In the genomic region with DNA sequence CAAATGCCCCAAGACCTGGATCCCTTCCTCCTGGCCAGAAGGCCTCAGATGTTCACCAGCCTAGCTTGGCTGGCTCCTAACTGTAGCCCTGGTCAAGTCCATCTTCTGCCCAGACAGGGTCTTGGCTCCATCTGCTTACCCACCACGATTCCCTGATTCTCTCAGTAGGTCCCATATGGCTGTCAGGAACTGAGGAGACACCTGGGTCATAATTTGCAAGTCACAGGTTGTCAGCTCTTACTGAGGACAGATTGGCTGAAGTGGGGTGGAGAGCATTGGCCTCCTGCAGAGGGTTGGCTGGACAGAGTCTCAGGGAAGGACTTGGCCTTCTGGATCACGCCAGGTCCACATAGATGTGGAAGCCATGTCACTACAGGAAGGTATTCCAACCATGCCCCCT, we compare ENCODE assay signal across 23 mouse cellular contexts. TPM values are rescaled to one million over a fixed set of nuclear protein-coding genes. Genes with fewer than 3 reads are reported as not detected.
DNase-seq lines count a peak whose midpoint lies in the region; ATAC-seq and TF ChIP-seq lines count a peak whose summit lies in the region.
"Had no signal": no experiment of that assay in that cellular context is flagged by ENCODE, and none has a peak within 500 bp of the region (broad histone marks: within the 10 kb centered on the region; RNA-seq: fewer than 3 reads in every experiment).

No protein-coding gene starts in this region.

- H3K4me1 ChIP-seq in midbrain, postnatal 0 days (ENCODE audit: insufficient read depth, low read length), result no peaks in the 10 kb centered on the region
- 0 out of 2 replicates have a peak, but pooled peaks cover 3% of the 10 kb centered on the region for H3K4me1 ChIP-seq in midbrain, embryonic 10.5 days
- no peaks in the 10 kb centered on the region for H3K4me1 ChIP-seq in liver, embryonic 12.5 days
- H3K4me1 ChIP-seq: embryonic facial prominence, embryonic 15.5 days; forebrain, embryonic 15.5 days; hindbrain, embryonic 12.5 days; intestine, embryonic 15.5 days had no signal

- no peak overlapping the region for H3K27ac ChIP-seq in midbrain, postnatal 0 days (ENCODE audit: low read depth, low read length)
- no peak overlapping the region for H3K27ac ChIP-seq in midbrain, embryonic 10.5 days (replicated peaks)
- no peak overlapping the region for H3K27ac ChIP-seq in liver, embryonic 12.5 days
- H3K27ac ChIP-seq: embryonic facial prominence, embryonic 15.5 days; forebrain, embryonic 15.5 days; heart, embryonic 10.5 days; hindbrain, embryonic 12.5 days; intestine, embryonic 15.5 days had no signal

- 0 out of 2 replicates have a peak, but pooled peaks cover 4% of the 10 kb centered on the region for H3K9me3 ChIP-seq in midbrain, postnatal 0 days (ENCODE audit: low read length)
- no peaks in the 10 kb centered on the region; the same call in 1 of the 2 replicates for H3K9me3 ChIP-seq in midbrain, embryonic 10.5 days (replicated peaks)
- H3K9me3 ChIP-seq in liver, embryonic 12.5 days (replicated peaks), result no peaks in the 10 kb centered on the region
- H3K9me3 ChIP-seq: embryonic facial prominence, embryonic 15.5 days; forebrain, embryonic 15.5 days; heart, embryonic 10.5 days; hindbrain, embryonic 12.5 days; intestine, embryonic 15.5 days had no signal

- no peak overlapping the region for H3K4me3 ChIP-seq in midbrain, postnatal 0 days (ENCODE audit: low read depth, low read length)
- no peak overlapping the region for H3K4me3 ChIP-seq in midbrain, embryonic 10.5 days
- H3K4me3 ChIP-seq in liver, embryonic 12.5 days, result no peak overlapping the region
- H3K4me3 ChIP-seq: embryonic facial prominence, embryonic 15.5 days; forebrain, embryonic 15.5 days; heart, embryonic 10.5 days; hindbrain, embryonic 12.5 days; intestine, embryonic 15.5 days had no signal

- no peak overlapping the region for H3K4me2 ChIP-seq in midbrain, postnatal 0 days (ENCODE audit: low read depth, low read length, poor library complexity, severe bottlenecking)
- no peak overlapping the region for H3K4me2 ChIP-seq in liver, embryonic 12.5 days
- H3K4me2 ChIP-seq: embryonic facial prominence, embryonic 15.5 days; forebrain, embryonic 15.5 days; hindbrain, embryonic 12.5 days; intestine, embryonic 15.5 days had no signal

- 77% methylated on average over 2 of the region's 2 CpGs for WGBS in midbrain, postnatal 0 days
- 89% methylated on average over 2 of the region's 2 CpGs for WGBS in midbrain, embryonic 10.5 days
- WGBS in liver, embryonic 12.5 days (ENCODE audit: insufficient replicate concordance), result 60% methylated on average over 2 of the region's 2 CpGs

- H3K9ac ChIP-seq in midbrain, postnatal 0 days (replicated peaks; ENCODE audit: low read length, poor library complexity, severe bottlenecking), result no peak overlapping the region
- no peak overlapping the region for H3K9ac ChIP-seq in liver, embryonic 12.5 days
- H3K9ac ChIP-seq: embryonic facial prominence, embryonic 15.5 days; forebrain, embryonic 15.5 days; hindbrain, embryonic 12.5 days; intestine, embryonic 15.5 days had no signal

- H3K36me3 ChIP-seq in midbrain, postnatal 0 days (ENCODE audit: insufficient read depth, low read length), result no peaks in the 10 kb centered on the region
- H3K36me3 ChIP-seq in midbrain, embryonic 10.5 days, result no peaks in the 10 kb centered on the region
- no peaks in the 10 kb centered on the region for H3K36me3 ChIP-seq in liver, embryonic 12.5 days
- H3K36me3 ChIP-seq: embryonic facial prominence, embryonic 15.5 days; forebrain, embryonic 15.5 days; heart, embryonic 10.5 days; hindbrain, embryonic 12.5 days; intestine, embryonic 15.5 days had no signal

- no peak for ATAC-seq in midbrain, postnatal 0 days (ENCODE audit: low FRiP score)
- no peak for ATAC-seq in inflammation-experienced regulatory T-cells, adult 6 months
- ATAC-seq in liver, embryonic 12.5 days, result no peak
- ATAC-seq: forebrain, embryonic 15.5 days; hindbrain, embryonic 16.5 days; intestine, embryonic 15.5 days had no signal

- DNase-seq in midbrain, postnatal 0 days (ENCODE audit: low spot score), result peak; percentile 22
- DNase-seq in midbrain, embryonic 10.5 days (ENCODE audit: low spot score), result no peak
- peak; percentile 54 for DNase-seq in cerebellum, adult 8-10 months
- peak; percentile 45 to 70 for DNase-seq in cerebellum, postnatal 14 days
- no peak for DNase-seq in kidney, adult 18-20 months
- no peak for DNase-seq in heart, adult 9 months (ENCODE audit: low spot score in 2 of 2)
- DNase-seq: adrenal gland, postnatal 14 days; embryo, embryonic 11 days; gastrocnemius, postnatal 36 days; heart, adult 11 months; heart, postnatal 10 days; heart, postnatal 4 days; kidney, adult 2 months had no signal

- TF ChIP-seq CTCF in midbrain, postnatal 0 days (IDR thresholded peaks at IDR 0.05), result no peak

- no peaks in the 10 kb centered on the region; the same call in 1 of the 2 replicates for H3K27me3 ChIP-seq in midbrain, postnatal 0 days (ENCODE audit: insufficient read depth, low read length)
- H3K27me3 ChIP-seq in midbrain, embryonic 10.5 days (ENCODE audit: low read depth, poor library complexity, severe bottlenecking), result no peaks in the 10 kb centered on the region
- H3K27me3 ChIP-seq in liver, embryonic 12.5 days (replicated peaks), result no peaks in the 10 kb centered on the region
- H3K27me3 ChIP-seq: embryonic facial prominence, embryonic 15.5 days; forebrain, embryonic 15.5 days; hindbrain, embryonic 12.5 days had no signal

RNA-seq across cellular contexts. Expression of a gene that starts 39.5 kb away (rescaled TPM):
- total RNA-seq in midbrain, postnatal 0 days (2014; rRNA removed), result 7.4 and 10.5 TPM in 2 replicates
- polyA plus RNA-seq in midbrain, postnatal 0 days (2015; fragmentation: Nextera tagmentation; extraction: Ambion mirVana), result 0.79 and 0.96 TPM in 2 replicates
- polyA plus RNA-seq in midbrain, embryonic 10.5 days (2016; fragmentation: Nextera tagmentation; extraction: Ambion mirVana), result not detected in 2 replicates
- not detected for polyA plus RNA-seq in inflammation-experienced regulatory T-cells, adult 6 months (2017; shearing (Covaris generic))
- polyA plus RNA-seq in liver, embryonic 12.5 days (2016; fragmentation: Nextera tagmentation; extraction: Ambion mirVana), result 0.06 TPM in 1 of 2 replicates, not detected in the other
- total RNA-seq: MEL had no signal
- polyA plus RNA-seq: C2C12 had no signal

Comparison
In these comparisons a context has a peak if more than half of its experiments do, and no peak if none do; other contexts are left out.
1. DNase-seq: peak in midbrain, postnatal 0 days (single experiment), cerebellum, adult 8-10 months (single experiment) and cerebellum, postnatal 14 days (2 of 2); none in midbrain, embryonic 10.5 days (single experiment), kidney, adult 18-20 months (single experiment) and heart, adult 9 months (0 of 2).